Mouse (Mus musculus) cerebellum, postnatal 25 days (tissue): ENCODE data around the gene Med24.
"Not testable (repeated sequence)": the region's sequence is repeated elsewhere in the genome, so short reads cannot be mapped to it uniquely, and the experiment has no call there.

Source experiments
- DNase-seq, 2 experiments: peaks; one replicate each; pipeline ENCODE4 v3.0.0; 2021; ENCODE audit warnings: mixed read lengths in 2 of 2

Gene Med24

DNA sequence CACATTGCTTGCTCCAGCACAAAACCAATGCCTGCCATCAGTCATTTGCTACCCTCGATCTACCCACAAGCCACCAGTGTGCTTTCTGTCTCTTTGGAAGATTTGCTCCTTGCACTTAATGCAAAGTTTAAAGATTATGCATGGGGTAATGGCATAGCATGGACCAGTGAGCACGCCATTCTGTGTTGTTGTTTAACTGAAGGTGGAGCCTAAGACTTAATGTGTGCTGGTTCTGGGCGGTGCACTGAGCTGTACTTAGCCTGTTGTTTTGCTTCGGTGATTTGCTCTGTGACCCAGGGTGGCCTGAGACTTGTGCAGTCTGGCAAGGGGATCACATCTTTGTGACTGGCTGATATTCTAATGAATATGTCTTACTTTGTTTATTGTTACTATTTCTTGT lies 42.3 kb downstream of the Med24 start:
- DNase-seq = no peak

DNA sequence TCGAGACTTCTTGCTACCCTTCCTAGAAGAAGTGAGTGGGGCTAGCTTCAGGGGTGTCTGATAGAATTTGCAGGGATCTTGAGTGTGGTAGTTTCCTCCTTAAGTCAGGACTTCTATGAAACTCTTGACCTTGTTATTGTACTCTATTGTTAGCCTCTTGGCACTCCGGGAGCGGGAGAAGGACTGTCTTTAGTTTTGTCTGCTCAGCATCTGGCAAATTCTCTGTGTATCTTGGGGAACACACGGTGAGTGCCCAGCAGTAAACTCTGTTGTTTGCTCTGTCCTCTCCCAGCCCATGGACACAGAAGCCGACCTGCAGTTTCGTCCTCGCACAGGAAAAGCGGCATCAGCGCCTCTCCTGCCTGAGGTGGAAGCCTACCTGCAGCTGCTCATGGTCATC lies 43.6 kb downstream of the Med24 start:
- DNase-seq = peak in 1 of 2 experiments; percentile 4

DNA sequence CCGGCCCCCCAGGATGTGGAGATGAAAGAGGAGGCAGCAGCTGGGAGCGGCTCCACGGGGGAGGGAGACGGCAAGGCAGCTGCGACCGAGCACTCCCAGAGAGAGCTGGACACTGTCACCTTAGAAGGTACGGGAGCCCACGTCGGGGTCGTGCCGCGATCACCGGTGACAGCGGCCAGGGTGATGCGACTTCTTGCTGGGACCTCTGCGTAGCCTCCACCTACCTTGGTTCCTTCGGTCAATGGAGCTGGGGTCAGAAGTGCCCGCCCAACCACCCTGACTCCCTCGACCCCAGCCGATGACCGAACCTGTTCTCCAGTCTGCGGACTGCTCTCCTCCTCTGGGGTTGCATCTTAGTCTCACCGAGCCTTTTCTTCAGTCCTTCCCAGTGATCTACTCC lies 46.4 kb downstream of the Med24 start:
- DNase-seq = no peak

DNA sequence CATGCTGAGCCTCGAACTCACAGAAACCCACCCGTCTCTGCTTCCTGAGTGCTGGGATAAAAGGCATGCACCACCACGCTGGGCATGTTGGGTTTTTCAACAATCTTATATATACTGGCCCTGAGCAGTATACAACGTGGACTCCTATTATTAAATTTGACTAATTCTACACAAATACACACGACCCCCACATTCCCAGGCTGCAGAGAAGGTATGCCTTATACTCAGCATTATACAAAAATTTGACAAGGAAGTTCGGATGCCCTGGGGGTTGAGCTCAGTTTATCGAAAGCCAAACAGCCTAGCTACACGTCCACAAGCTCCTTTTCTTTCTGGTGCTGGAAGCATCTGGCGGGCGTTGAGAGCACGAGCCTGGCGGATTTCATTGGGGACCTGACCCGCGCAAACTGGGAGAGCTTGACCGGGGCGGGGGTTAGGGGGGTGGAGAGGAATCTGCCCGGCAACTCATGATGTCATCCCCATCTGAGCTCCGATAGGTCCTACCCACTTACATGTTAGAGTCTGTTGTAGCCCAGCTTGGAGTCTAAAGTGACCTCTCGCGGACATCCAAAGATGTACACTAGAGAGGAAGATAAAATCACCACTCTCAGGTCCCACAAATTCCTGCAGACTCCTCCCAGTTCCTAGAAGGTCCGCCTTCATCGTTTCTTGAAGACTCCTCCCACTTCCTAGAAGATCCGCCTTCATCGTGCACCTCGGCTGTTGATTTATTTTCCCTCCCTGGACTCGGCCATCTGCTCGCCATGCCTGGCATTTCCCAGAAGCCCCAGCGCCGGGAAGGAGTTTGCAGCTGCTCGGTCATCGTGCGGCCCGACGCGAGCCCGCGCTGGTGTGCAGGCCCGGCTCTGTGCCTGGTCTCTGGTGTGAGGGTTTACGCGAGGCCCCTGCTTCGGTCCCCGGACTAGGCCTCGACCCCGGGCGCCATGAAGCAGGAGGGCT lies 47.2 kb downstream of the Med24 start, which contains the start of gene Psmd3:
Gene Psmd3 (plus strand): TSS at position 769 of the 960 bp plus-strand sequence.
- peak; percentile 97 to 99 for DNase-seq

DNA sequence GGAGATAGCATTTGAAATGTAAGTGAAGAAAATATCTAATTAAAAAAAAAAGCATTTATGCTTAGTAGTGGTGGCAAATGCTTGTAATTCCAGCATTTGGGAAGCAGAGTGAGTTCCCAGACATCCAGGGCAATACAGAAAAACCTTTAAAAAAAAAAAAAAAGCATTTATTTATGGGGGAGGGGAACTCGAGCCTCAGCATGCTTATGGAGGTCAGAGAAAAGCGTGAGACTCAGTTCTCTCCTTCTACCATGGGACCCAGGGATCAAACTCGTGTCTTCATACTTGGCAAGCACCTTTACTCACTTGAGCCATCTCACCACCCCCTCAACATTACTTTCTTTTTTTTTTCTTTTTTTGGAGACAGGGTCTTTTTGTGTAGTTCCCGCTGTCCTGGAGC lies 48.0 kb downstream of the Med24 start:
- DNase-seq = peak in 1 of 2 experiments; percentile 3

DNA sequence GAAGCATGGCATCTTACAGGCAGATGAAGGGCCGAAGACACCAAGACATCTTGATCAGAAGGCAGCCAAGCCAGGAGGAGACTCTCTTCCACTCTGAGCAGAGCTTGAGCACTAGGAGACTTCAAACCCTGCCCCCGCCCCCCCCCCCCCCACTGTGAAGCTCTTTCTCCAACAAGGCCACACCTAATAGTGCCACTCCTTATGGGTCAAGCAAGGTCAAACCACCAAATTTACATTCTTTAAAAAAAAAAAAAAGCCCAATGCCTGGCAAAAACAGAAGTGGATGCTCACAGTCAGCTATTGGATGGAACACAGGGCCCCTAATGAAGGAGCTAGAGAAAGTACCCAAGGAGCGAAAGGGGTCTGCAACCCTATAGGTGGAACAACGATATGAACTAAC lies 48.6 kb downstream of the Med24 start:
- not testable (repeated sequence) for DNase-seq

DNA sequence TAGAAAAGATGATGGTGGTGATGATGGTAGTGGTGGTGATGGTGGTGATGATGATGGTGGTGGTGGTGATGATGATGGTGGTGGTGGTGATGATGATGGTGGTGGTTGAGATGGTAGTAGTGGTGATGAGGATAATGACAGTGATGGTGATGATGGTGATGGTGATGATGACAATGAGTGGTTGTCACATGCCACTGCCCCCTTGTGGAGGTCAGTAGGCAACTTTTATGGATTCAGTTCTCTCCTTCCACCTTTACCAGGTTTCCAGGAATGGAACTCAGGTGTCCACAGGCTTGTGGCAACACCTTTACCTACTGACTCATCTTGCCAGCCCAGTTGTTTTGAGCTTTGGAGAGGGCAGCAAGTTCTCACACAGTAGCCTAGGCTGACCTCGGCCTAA lies 49.2 kb downstream of the Med24 start:
- DNase-seq = no peak

DNA sequence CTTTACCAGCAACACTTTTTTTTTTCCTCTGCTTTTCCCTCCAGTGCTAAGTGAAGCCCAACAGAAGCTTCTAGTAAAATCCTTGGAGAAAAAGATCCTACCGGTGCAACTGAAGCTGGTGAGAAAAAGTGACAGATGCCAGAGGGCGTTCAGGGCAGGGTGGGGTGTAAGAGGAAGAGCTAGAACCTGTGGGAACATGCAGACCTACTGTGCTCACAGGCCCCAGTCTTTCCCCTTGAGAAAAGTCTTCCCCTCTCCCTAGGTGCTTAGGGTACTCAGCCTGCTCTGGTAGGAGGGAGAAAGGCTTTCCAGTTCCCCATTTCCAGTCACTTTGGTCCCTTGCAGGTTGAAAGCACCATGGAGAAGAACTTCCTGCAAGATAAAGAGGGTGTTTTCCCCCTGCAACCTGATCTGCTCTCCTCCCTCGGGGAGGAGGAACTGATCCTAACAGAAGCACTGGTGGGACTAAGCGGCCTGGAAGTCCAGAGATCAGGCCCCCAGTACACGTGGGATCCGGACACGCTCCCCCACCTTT lies 53.3 kb downstream of the Med24 start:
- no peak for DNase-seq

DNA sequence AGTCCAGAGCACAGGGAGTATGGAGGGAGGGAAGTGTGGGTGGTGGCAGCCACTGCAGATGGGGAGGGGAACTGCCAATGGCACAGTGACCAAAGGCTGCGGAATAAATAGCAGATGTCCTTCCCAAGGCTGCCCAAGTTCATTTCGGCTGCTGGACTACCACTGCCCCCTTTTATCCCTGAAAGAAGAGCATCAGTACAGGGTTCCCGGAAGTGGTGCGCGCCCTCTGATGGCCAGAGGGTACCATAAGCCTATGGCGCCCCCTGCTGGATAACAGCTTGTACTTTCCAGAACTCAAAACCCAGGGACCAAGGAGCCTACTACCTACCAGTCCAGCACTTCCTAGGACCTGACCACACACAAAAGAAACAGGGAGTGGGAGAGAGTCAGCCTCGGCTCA lies 56.1 kb downstream of the Med24 start:
- peak; percentile 56 to 69 for DNase-seq

DNA sequence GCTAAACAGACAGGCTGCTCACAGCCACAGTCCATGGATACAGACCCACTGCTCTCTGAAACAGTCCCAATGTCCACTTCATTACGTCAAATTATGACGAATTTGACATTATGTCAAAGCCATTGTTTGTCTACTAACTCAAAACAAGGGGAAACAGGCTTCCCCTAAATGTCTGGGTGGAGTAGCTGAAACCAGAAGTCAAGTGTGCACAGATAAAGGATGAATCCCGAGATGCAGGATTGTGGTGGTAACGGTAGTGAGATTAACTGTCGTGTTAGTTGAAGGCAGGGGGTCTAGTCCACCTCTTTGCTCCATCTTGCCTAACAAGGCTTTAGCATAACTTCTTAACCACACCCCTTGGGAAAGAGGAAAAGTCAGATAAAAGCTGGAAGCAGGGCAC lies 56.8 kb downstream of the Med24 start:
- no peak for DNase-seq

DNA sequence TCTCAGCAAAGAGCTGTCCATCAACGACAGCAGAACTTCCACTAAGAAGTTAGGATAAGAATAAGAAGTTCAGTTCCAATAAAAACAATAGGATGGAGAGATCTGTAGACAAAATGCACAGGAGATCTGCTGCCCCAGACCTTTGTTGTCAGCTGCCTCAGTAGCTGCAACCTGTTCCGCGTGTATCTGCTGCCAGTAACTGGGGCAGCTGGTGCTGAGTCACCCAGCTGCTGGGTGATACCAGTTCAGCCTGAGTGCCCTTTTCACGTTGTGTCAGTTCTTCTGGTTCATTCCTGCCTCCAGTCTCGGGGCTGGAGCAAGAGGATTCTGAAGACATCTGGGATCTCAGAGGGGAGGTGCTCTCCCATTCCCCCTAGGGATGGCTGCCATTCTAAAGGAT lies 57.4 kb downstream of the Med24 start:
- DNase-seq = no peak

DNA sequence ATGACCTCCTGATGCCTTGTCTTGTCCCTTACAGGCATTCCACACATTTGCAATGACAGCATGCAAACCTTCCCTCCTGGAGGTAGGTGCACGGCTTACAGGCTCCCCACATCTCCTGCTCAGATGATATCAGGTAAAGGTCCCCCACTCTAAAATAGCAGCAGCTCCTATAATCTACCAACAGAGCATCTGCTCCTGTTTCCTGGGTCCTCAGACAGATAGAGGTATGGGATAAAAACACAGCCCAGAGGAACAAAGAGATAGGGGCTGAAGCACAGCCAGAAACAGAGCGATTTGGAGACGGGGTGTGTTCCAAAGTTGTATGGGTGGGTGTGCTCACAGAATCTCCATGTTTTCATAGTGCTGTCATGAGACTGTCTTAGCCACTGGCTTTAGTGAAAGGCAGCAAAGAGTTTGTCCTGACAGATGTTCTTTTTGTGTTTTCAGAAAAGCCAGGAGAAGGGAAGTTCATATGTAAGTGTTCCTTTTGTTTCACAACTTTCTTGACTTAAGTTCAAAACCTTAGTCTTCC lies 57.9 kb downstream of the Med24 start:
- no peak for DNase-seq

DNA sequence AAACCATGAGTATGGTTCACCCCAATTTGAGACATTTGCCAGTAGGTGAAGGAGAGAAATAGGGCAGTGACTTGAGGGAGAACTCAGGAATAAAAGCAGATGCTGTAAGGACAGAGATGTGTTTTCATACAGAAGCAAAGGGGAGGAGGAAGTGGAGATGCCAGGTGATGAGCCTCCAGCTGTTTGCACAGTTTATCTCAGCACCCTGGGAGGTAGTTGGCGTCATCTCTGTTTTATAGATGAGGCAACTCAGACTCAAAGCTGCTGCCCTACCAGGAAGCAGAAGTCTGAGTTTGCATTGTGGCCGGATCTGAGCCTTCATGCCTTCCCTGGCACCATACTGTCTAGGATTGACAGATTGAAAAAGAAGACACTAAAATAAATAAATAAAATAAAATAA lies 60.3 kb downstream of the Med24 start:
- no peak for DNase-seq

DNA sequence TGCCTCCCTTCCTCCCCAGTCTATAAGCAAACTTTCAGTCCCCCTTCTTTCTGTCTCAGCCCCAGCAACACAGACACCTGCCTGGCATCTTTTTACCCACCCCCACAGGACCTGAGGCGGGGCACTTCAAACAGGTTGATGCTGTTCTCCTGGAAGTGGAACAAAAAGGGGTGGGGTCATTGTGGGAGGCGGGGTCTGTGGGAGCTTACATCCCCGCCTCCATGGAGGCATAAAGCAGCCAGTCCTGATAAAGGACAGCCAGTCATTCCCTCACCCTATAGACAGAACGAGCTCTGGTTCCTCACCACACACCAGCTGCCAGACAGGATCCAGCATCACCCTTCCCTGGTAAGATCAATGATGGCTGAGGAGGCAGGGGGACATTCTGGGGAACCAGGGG lies 65.1 kb downstream of the Med24 start, which contains the start of gene Gsdma:
Gene Gsdma (plus strand): TSS at position 261 of the 400 bp plus-strand sequence.
- DNase-seq = no peak

DNA sequence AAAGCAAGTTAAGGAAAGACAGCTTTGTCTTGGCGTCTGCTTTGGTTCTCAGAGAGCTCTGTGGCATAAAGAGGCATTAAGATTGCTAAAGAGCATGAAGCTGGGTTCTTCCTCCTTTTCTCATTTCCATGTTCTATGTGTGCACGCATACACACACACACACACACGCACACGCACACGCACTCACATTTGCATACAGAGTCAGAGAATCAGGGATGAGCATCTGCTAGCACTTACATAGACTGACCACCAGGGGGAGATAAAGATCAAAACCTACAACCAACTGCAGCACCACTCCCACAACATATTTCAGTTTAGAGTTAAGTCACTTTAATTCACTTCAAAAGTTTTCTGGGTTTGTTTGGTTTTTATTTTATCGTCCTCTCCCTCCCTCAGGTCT lies 68.7 kb downstream of the Med24 start:
- peak in 1 of 2 experiments; percentile 41 for DNase-seq

DNA sequence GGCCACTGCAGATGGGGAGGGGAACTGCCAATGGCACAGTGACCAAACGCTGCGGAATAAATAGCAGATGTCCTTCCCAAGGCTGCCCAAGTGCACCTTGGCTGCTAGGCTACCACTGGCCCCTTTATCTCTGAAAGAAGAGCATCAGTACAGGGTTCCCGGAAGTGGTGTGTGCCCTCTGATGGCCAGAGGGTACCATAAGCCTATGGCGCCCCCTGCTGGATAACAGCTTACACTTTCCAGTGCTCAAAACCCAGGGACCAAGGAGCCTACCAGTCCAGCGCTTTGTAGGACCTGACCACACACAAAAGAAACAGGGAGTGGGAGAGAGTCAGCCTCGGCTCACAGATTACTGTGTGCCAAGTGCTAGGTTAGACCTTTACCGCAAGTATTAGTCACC lies 74.2 kb downstream of the Med24 start:
- peak; percentile 28 to 51 for DNase-seq
